Comparison of ENCODE assay signal across 8 mouse cellular contexts in genomic region chr16:29579167-29579786, GRCm38 (mm10). TPM values are rescaled to one million over a fixed set of nuclear protein-coding genes. Genes with fewer than 3 reads are reported as not detected.
DNase-seq lines count a peak whose midpoint lies in the region; ATAC-seq lines count a peak whose summit lies in the region.

Gene Opa1, plus strand, starts transcription at chr16:29579334.

- H3K9ac ChIP-seq in hindbrain, embryonic 15.5 days, result peak within 1 kb of the TSS; percentile 82

- peak; percentile 96 for DNase-seq in T-cell, adult 2 months (ENCODE audit: low spot score)
- DNase-seq in cerebellum, postnatal 36 days, result peak; percentile 93 to 100
- DNase-seq in frontal cortex, postnatal 36 days (ENCODE audit: low spot score in 2 of 2), result peak; percentile 99
- DNase-seq in left cerebral cortex, adult 11 months (ENCODE audit: low spot score), result peak; percentile 96
- peak; percentile 98 to 99 for DNase-seq in lung, postnatal 4 days
- DNase-seq in retina, postnatal 7 days (ENCODE audit: low read depth, low spot score), result peak; percentile 93
- peak; percentile 100 for DNase-seq in urinary bladder, adult 2 months (ENCODE audit: low spot score)

- H3K36me3 ChIP-seq in hindbrain, embryonic 15.5 days, result no peaks in the 10 kb centered on the region

- H3K4me3 ChIP-seq in hindbrain, embryonic 15.5 days, result peak within 1 kb of the TSS; percentile 86

- peak; percentile 98 for ATAC-seq in hindbrain, embryonic 15.5 days (ENCODE audit: low FRiP score, low read depth)

- WGBS in hindbrain, embryonic 15.5 days, result under 1% methylated on average over 39 of the region's 39 CpGs

- peaks cover 16% of the 10 kb centered on the region for H3K4me1 ChIP-seq in hindbrain, embryonic 15.5 days (replicated peaks)

- no peaks in the 10 kb centered on the region for H3K9me3 ChIP-seq in hindbrain, embryonic 15.5 days

- H3K4me2 ChIP-seq in hindbrain, embryonic 15.5 days, result peak within 1 kb of the TSS; percentile 91

- H3K27me3 ChIP-seq in hindbrain, embryonic 15.5 days, result no peaks in the 10 kb centered on the region

- peak within 1 kb of the TSS; percentile 52 for H3K27ac ChIP-seq in hindbrain, embryonic 15.5 days (replicated peaks)

RNA-seq across cellular contexts. Expression of gene Opa1, which starts in this region (rescaled TPM):
- 42.5 and 44.8 TPM in 2 replicates for polyA plus RNA-seq in hindbrain, embryonic 15.5 days (2015; fragmentation: Nextera tagmentation; extraction: Ambion mirVana)
- polyA plus RNA-seq in urinary bladder, adult 2 months (2012; rRNA removed), result 22.2 and 22.3 TPM in 2 replicates

Comparison
In these comparisons a context has a peak if more than half of its experiments do, and no peak if none do; other contexts are left out.
1. Peak in every context shown above with its lines: DNase-seq, ATAC-seq, H3K4me3 ChIP-seq and H3K27ac ChIP-seq.